Comparison of ENCODE assay signal across 8 mouse cellular contexts in the genomic region with DNA sequence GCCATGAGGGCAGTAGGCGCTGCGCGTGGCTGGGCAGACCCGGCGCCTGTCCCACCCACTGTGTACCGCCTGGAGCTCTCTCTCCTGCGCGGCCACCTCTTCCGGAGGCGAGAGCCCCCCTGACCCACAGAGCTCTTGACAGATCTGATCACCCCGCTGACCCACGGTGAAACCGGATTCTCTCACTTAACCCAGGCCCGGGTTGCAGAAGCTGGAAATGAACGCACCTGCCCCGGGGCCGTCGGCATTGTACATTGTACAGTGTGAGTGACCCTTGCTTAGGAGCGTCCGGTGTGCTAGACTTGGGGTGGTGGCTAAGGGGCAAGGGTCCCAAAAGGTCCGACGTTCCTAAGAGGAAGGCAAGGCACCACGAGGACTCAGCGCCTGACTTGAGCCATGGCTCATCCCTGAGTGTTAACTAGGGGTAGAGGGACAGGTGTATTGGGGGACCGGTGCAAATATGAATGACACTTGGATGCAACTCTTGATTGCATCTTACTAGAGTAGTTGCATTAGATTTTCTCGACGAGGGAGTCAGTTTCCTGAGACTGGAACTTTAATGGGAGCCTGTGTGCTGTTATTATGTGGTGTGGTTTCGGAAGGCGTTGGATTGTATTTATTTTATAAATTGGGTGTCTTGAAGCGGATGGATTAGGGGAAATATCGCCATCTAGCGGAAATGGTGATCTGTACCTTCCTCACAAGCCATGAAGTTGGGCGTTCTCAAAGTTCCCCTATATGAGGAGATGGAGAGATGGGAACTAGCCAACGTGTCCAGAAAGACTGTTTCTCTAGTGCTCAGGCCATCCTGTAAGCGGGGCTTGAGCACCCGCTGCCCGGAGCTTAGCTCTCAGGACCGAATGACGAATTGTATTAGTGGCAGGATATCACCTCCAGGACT. TPM values are rescaled to one million over a fixed set of nuclear protein-coding genes. Genes with fewer than 3 reads are reported as not detected.
DNase-seq lines count a peak whose midpoint lies in the region; ATAC-seq and TF ChIP-seq lines count a peak whose summit lies in the region.

No protein-coding gene starts in this region.

- intact Hi-C loops in heart, postnatal 25 days (cut with DNase I) = loop anchor here (2.0 to 10.0 kb wide), 6 partner anchors 102 to 974 kb away; no protein-coding TSS in a partner anchor

- peaks cover 31% of the 10 kb centered on the region for H3K4me1 ChIP-seq in forebrain, embryonic 11.5 days (replicated peaks; ENCODE audit: control insufficient read depth, insufficient read depth, low read length)
- no peaks in the 10 kb centered on the region for H3K4me1 ChIP-seq in liver, embryonic 14.5 days (replicated peaks; ENCODE audit: control insufficient read depth in 2 of 2, insufficient read depth in 2 of 2, low read length in 1 of 2)
- peaks cover 29% of the 10 kb centered on the region; the same call in 1 of the 2 replicates for H3K4me1 ChIP-seq in neural tube, embryonic 14.5 days (ENCODE audit: control insufficient read depth, insufficient read depth, low read length)

- H3K9ac ChIP-seq in forebrain, embryonic 11.5 days (ENCODE audit: low read length) = peak overlapping the region; percentile 95
- H3K9ac ChIP-seq in liver, embryonic 14.5 days (replicated peaks) = no peak overlapping the region
- H3K9ac ChIP-seq in neural tube, embryonic 14.5 days (replicated peaks; ENCODE audit: low read depth, low read length) = peak overlapping the region; percentile 95

- WGBS in forebrain, embryonic 11.5 days = under 1% methylated on average over 39 of the region's 39 CpGs
- WGBS in large intestine, adult 2 months = under 1% methylated on average over 39 of the region's 39 CpGs
- 2% methylated on average over 39 of the region's 39 CpGs for WGBS in liver, embryonic 14.5 days (ENCODE audit: insufficient replicate concordance)
- under 1% methylated on average over 39 of the region's 39 CpGs for WGBS in neural tube, embryonic 14.5 days

- peak overlapping the region; percentile 86 for H3K27ac ChIP-seq in forebrain, embryonic 11.5 days (ENCODE audit: low read depth, low read length)
- H3K27ac ChIP-seq in liver, embryonic 14.5 days = no peak overlapping the region
- H3K27ac ChIP-seq in neural tube, embryonic 14.5 days (ENCODE audit: low read depth, low read length) = peak overlapping the region; percentile 92

- H3K4me3 ChIP-seq in forebrain, embryonic 11.5 days (ENCODE audit: low read depth, low read length) = peak overlapping the region; percentile 76
- 0 out of 4 replicates have a peak overlapping the region, but pooled peaks of 1 of the 2 experiments have one; percentile 12 for H3K4me3 ChIP-seq in liver, embryonic 14.5 days (ENCODE audit: insufficient read depth in 1 of 2, low read depth in 2 of 2, low read length in 2 of 2)
- peak overlapping the region; percentile 73 for H3K4me3 ChIP-seq in neural tube, embryonic 14.5 days (ENCODE audit: low read depth, low read length)

- H3K9me3 ChIP-seq in forebrain, embryonic 11.5 days (ENCODE audit: control insufficient read depth, low read length) = no peaks in the 10 kb centered on the region
- H3K9me3 ChIP-seq in liver, embryonic 14.5 days (ENCODE audit: control insufficient read depth, low read length) = no peaks in the 10 kb centered on the region
- H3K9me3 ChIP-seq in neural tube, embryonic 14.5 days (ENCODE audit: control insufficient read depth, low read length) = no peaks in the 10 kb centered on the region

- TF ChIP-seq CTCF in liver, embryonic 14.5 days (IDR thresholded peaks at IDR 0.05; ENCODE audit: low read depth) = peak; percentile 63

- no peaks in the 10 kb centered on the region for H3K36me3 ChIP-seq in forebrain, embryonic 11.5 days (ENCODE audit: control insufficient read depth, insufficient read depth, low read length)
- no peaks in the 10 kb centered on the region for H3K36me3 ChIP-seq in liver, embryonic 14.5 days (replicated peaks; ENCODE audit: control insufficient read depth, insufficient read depth, low read depth)
- no peaks in the 10 kb centered on the region for H3K36me3 ChIP-seq in neural tube, embryonic 14.5 days (ENCODE audit: control insufficient read depth, insufficient read depth, low read length)

- TF ChIP-seq EP300 in liver, embryonic 14.5 days (IDR thresholded peaks at IDR 0.05; ENCODE audit: low read depth) = no peak

- peak; percentile 29 for ATAC-seq in forebrain, embryonic 11.5 days (replicated peaks; ENCODE audit: low FRiP score)
- no peak for ATAC-seq in liver, embryonic 14.5 days (ENCODE audit: insufficient read depth)
- ATAC-seq in neural tube, embryonic 14.5 days (ENCODE audit: low read depth) = peak; percentile 35
- no peak for ATAC-seq in monocyte, adult 5-6 weeks (replicated peaks; ENCODE audit: insufficient number of reproducible peaks, low FRiP score, low TSS enrichment, poor library complexity, severe bottlenecking)

- H3K4me2 ChIP-seq in forebrain, embryonic 11.5 days (ENCODE audit: low read depth, low read length, severe bottlenecking) = peak overlapping the region; percentile 88
- peak overlapping the region; percentile 50; the same call in 1 of the 2 replicates for H3K4me2 ChIP-seq in liver, embryonic 14.5 days (ENCODE audit: low read depth)
- H3K4me2 ChIP-seq in neural tube, embryonic 14.5 days (ENCODE audit: low read depth, low read length) = peak overlapping the region; percentile 79

- DNase-seq in ES-CJ7 (ENCODE audit: low read depth, low spot score) = peak; percentile 90
- DNase-seq in c-Kit-negative CD71-positive TER-119-positive erythroid progenitor cells, embryonic 14.5 days (ENCODE audit: low read depth, low spot score) = peak; percentile 5
- peak; percentile 77 for DNase-seq in forebrain, embryonic 11.5 days (ENCODE audit: low spot score)
- DNase-seq in heart, postnatal 25 days (ENCODE audit: low spot score) = peak; percentile 24
- peak; percentile 64 for DNase-seq in large intestine, adult 2 months (ENCODE audit: low read depth, low spot score)
- peak in 2 of 3 experiments; percentile 9 to 15 for DNase-seq in liver, embryonic 14.5 days (ENCODE audit: low read depth in 3 of 3, low spot score in 3 of 3)

- peaks cover 4% of the 10 kb centered on the region; the same call in 1 of the 2 replicates for H3K27me3 ChIP-seq in forebrain, embryonic 11.5 days (ENCODE audit: control insufficient read depth, insufficient read depth, low read length)
- peaks cover 59% of the 10 kb centered on the region for H3K27me3 ChIP-seq in liver, embryonic 14.5 days (ENCODE audit: control insufficient read depth, insufficient read depth, low read length)
- no peaks in the 10 kb centered on the region; the same call in 1 of the 2 replicates for H3K27me3 ChIP-seq in neural tube, embryonic 14.5 days (ENCODE audit: control insufficient read depth, insufficient read depth, low read length)

RNA-seq across cellular contexts. Expression of gene Rgma, which starts 1.0 kb away (rescaled TPM):
- 37.0 and 40.5 TPM in 2 replicates for polyA plus RNA-seq in forebrain, embryonic 11.5 days (2014; fragmentation: Nextera tagmentation; extraction: Ambion mirVana)
- total RNA-seq in heart, postnatal 25 days (2021) = 10 to 100 TPM; 61.2 to 72.2 TPM
- polyA plus RNA-seq in large intestine, adult 2 months (2012; rRNA removed) = 11.3 and 11.5 TPM in 2 replicates
- polyA plus RNA-seq in liver, embryonic 14.5 days (2012; rRNA removed) = 0.06 and 0.32 TPM in 2 replicates
- 0.05 TPM in 1 of 2 replicates, not detected in the other for polyA plus RNA-seq in liver, embryonic 14.5 days (2014; fragmentation: Nextera tagmentation; extraction: Ambion mirVana)
- 46.6 and 58.4 TPM in 2 replicates for polyA plus RNA-seq in neural tube, embryonic 14.5 days (2014; fragmentation: Nextera tagmentation; extraction: Ambion mirVana)
- not detected in 3 replicates for total RNA-seq in monocyte, adult 5-6 weeks (2017)

Comparison
In these comparisons a context has a peak if more than half of its experiments do, and no peak if none do; other contexts are left out.
1. DNase-seq: peak in every context shown above with its lines; median percentile 90 in ES-CJ7; 77 in forebrain, embryonic 11.5 days; 64 in large intestine, adult 2 months; 24 in heart, postnatal 25 days; 12 in liver, embryonic 14.5 days; 5 in c-Kit-negative CD71-positive TER-119-positive erythroid progenitor cells, embryonic 14.5 days.
2. ATAC-seq: peak in forebrain, embryonic 11.5 days (single experiment) and neural tube, embryonic 14.5 days (single experiment); none in liver, embryonic 14.5 days (single experiment) and monocyte, adult 5-6 weeks (single experiment).
3. Peak in every context shown above with its lines, with median percentiles within 50 percentile points of each other: H3K4me2 ChIP-seq.